Mouse (Mus musculus): Measurements from ENCODE around the gene Il1rl2.
A peak's percentile ranks its signal among the peaks of the same experiment; 100 is the strongest.
"Not testable (repeated sequence)": the region's sequence is repeated elsewhere in the genome, so short reads cannot be mapped to it uniquely, and the experiment has no call there.

Il1rl2 gene

GRCm38 (mm10) chr1:40324457-40324856, at the start of gene Il1rl2:
Gene Il1rl2 (plus strand): TSS chr1:40324610.
- peak; percentile 72 to 75 for DNase-seq

- DNase-seq: no peak
Measured at GRCm38 (mm10) chr1:40275285-40276013, 49.0 kb upstream of the Il1rl2 start.

- DNase-seq: no peak
Measured at GRCm38 (mm10) chr1:40277944-40278343, 46.5 kb upstream of the Il1rl2 start.

- no peak for DNase-seq
Measured at GRCm38 (mm10) chr1:40278720-40279119, 45.7 kb upstream of the Il1rl2 start.

GRCm38 (mm10) chr1:40279182-40279743, 45.1 kb upstream of the Il1rl2 start:
- DNase-seq: no peak

GRCm38 (mm10) chr1:40281950-40282349, 42.5 kb upstream of the Il1rl2 start:
- DNase-seq: no peak

- DNase-seq: no peak
Measured at GRCm38 (mm10) chr1:40282394-40282793, 42.0 kb upstream of the Il1rl2 start.

- no peak for DNase-seq
Measured at GRCm38 (mm10) chr1:40283995-40284394, 40.4 kb upstream of the Il1rl2 start.

GRCm38 (mm10) chr1:40290489-40291255, 33.7 kb upstream of the Il1rl2 start:
- DNase-seq: no peak

GRCm38 (mm10) chr1:40292231-40292630, 32.2 kb upstream of the Il1rl2 start:
- no peak for DNase-seq

GRCm38 (mm10) chr1:40293891-40294290, 30.5 kb upstream of the Il1rl2 start:
- DNase-seq: no peak

- DNase-seq: no peak
Measured at GRCm38 (mm10) chr1:40294824-40295223, 29.6 kb upstream of the Il1rl2 start.

GRCm38 (mm10) chr1:40298053-40298452, 26.4 kb upstream of the Il1rl2 start:
- DNase-seq: no peak

- DNase-seq: no peak
Measured at GRCm38 (mm10) chr1:40303179-40303866, 21.1 kb upstream of the Il1rl2 start.

- DNase-seq: not testable (repeated sequence)
Measured at GRCm38 (mm10) chr1:40304321-40304720, 20.1 kb upstream of the Il1rl2 start.

GRCm38 (mm10) chr1:40306111-40306510, 18.3 kb upstream of the Il1rl2 start:
- no peak for DNase-seq

- no peak for DNase-seq
Measured at GRCm38 (mm10) chr1:40311123-40311522, 13.3 kb upstream of the Il1rl2 start.

GRCm38 (mm10) chr1:40311625-40312024, 12.8 kb upstream of the Il1rl2 start:
- no peak for DNase-seq

- DNase-seq: no peak
Measured at GRCm38 (mm10) chr1:40314016-40314415, 10.4 kb upstream of the Il1rl2 start.

- no peak for DNase-seq
Measured at GRCm38 (mm10) chr1:40317657-40318056, 6.8 kb upstream of the Il1rl2 start.

- DNase-seq: no peak
Measured at GRCm38 (mm10) chr1:40321824-40322223, 2.6 kb upstream of the Il1rl2 start.

GRCm38 (mm10) chr1:40322543-40322942, 1.9 kb upstream of the Il1rl2 start:
- no peak for DNase-seq
